Mouse (Mus musculus) stomach, embryonic 15.5 days (tissue): ENCODE results near the gene Pla2g5. TPM values are rescaled to one million over a fixed set of nuclear protein-coding genes. Genes with fewer than 3 reads are reported as not detected.
"Not testable (repeated sequence)": the region's sequence is repeated elsewhere in the genome, so short reads cannot be mapped to it uniquely, and the experiment has no call there.

Experiments
- ATAC-seq: fragments of 200-750 bp; cut with Nextera tagmentation; 2 replicates; pipeline ENCODE4 v1.8.0; 2017; ENCODE audit warnings: low read depth, moderate number of reproducible peaks, moderate TSS enrichment; ENCODE audit not compliant: insufficient read depth, low FRiP score
- H3K27ac ChIP-seq: fragments of 300-500 bp; sonication (generic); 2 replicates; pipeline ENCODE4 v1.5.1; 2015; ENCODE audit warnings: mild to moderate bottlenecking, inconsistent platforms
- H3K27me3 ChIP-seq: fragments of 300-500 bp; sonication (generic); replicated peaks from 2 replicates; pipeline ENCODE4 v1.6.1; 2015; ENCODE audit warnings: inconsistent platforms
- H3K36me3 ChIP-seq: fragments of 300-500 bp; sonication (generic); 2 replicates; pipeline ENCODE4 v1.6.1; 2015; ENCODE audit warnings: inconsistent platforms
- H3K4me1 ChIP-seq: fragments of 300-500 bp; sonication (generic); 2 replicates; pipeline ENCODE4 v1.6.1; 2015; ENCODE audit warnings: inconsistent platforms
- H3K4me2 ChIP-seq: fragments of 300-500 bp; sonication (generic); 2 replicates; pipeline ENCODE4 v1.6.1; 2015; ENCODE audit warnings: mild to moderate bottlenecking, inconsistent platforms
- H3K4me3 ChIP-seq: fragments of 300-500 bp; sonication (generic); replicated peaks from 2 replicates; pipeline ENCODE4 v1.5.1; 2015; ENCODE audit warnings: inconsistent platforms
- H3K9ac ChIP-seq: fragments of 300-500 bp; sonication (generic); 2 replicates; pipeline ENCODE4 v1.6.1; 2015; ENCODE audit warnings: inconsistent platforms
- H3K9me3 ChIP-seq: fragments of 300-500 bp; sonication (generic); 2 replicates; pipeline ENCODE4 v1.6.1; 2016; ENCODE audit warnings: inconsistent platforms
- WGBS: fragments of 180-500 bp; shearing (Covaris S2); methylation state at CpG from one replicate; pipeline ENCODE4 v1.1.7; 2015; 5-methylcytosine and 5-hydroxymethylcytosine counted together
- polyA plus RNA-seq: library from polyadenylated mRNA; unstranded; fragments of >200 nt; fragmentation: Nextera tagmentation; extraction: Ambion mirVana; gene quantifications from 2 replicates; pipeline ENCODE4 v1.2.1, GENCODE M21; 2015

The Pla2g5 gene
- polyA plus RNA-seq, 1 experiment from 2014 or later = 0.18 TPM

- Histone ChIP-seq H3K9me3 (no peaks in the 10 kb centered on the region), H3K27ac (no peak overlapping the region), H3K36me3 (no peaks in the 10 kb centered on the region), H3K27me3 (no peaks in the 10 kb centered on the region), H3K4me1 (peaks cover 6% of the 10 kb centered on the region; the same call in 1 of the 2 replicates), H3K9ac (no peak overlapping the region), H3K4me3 (no peak overlapping the region), H3K4me2 (no peak overlapping the region)
- no peak for ATAC-seq
- 32% methylated on average over 7 of the region's 7 CpGs for WGBS
These were observed 6.8 kb downstream of the Pla2g5 start for GRCm38 (mm10) chr4:138856491-138856890.

- ATAC-seq = no peak
- Histone ChIP-seq H3K4me3 (no peak overlapping the region), H3K4me2 (no peak overlapping the region), H3K9ac (no peak overlapping the region), H3K4me1 (peaks cover 6% of the 10 kb centered on the region; the same call in 1 of the 2 replicates), H3K27me3 (no peaks in the 10 kb centered on the region), H3K27ac (no peak overlapping the region), H3K36me3 (no peaks in the 10 kb centered on the region), H3K9me3 (no peaks in the 10 kb centered on the region)
- WGBS = 83% methylated on average over 9 of the region's 9 CpGs
These were observed 8.1 kb downstream of the Pla2g5 start for GRCm38 (mm10) chr4:138855092-138855632.

GRCm38 (mm10) chr4:138852961-138853360 is 10.3 kb downstream of the Pla2g5 start:
- 60% methylated on average over 6 of the region's 6 CpGs for WGBS

GRCm38 (mm10) chr4:138851463-138851862 is 11.8 kb downstream of the Pla2g5 start:
- no peak; the same call in 1 of the 2 replicates for ATAC-seq

More at GRCm38 (mm10) chr4:138852961-138853360, 10.3 kb downstream of the Pla2g5 start:
- Histone ChIP-seq H3K4me1 (no peaks in the 10 kb centered on the region), H3K27ac (no peak overlapping the region), H3K4me2 (no peak overlapping the region), H3K9ac (no peak overlapping the region), H3K27me3 (no peaks in the 10 kb centered on the region), H3K4me3 (no peak overlapping the region), H3K36me3 (no peaks in the 10 kb centered on the region), H3K9me3 (no peaks in the 10 kb centered on the region)
- no peak for ATAC-seq

GRCm38 (mm10) chr4:138841386-138841785 is 21.9 kb downstream of the Pla2g5 start:
- Histone ChIP-seq H3K9me3 (no peaks in the 10 kb centered on the region), H3K36me3 (no peaks in the 10 kb centered on the region), H3K4me3 (no peak overlapping the region), H3K4me2 (no peak overlapping the region), H3K27me3 (no peaks in the 10 kb centered on the region), H3K4me1 (no peaks in the 10 kb centered on the region), H3K9ac (no peak overlapping the region), H3K27ac (no peak overlapping the region)
- WGBS = 64% methylated on average over 7 of the region's 7 CpGs
- no peak for ATAC-seq

More at GRCm38 (mm10) chr4:138851463-138851862, 11.8 kb downstream of the Pla2g5 start:
- H3K36me3 ChIP-seq = no peaks in the 10 kb centered on the region
- no peak overlapping the region for H3K4me3 ChIP-seq
- no peaks in the 10 kb centered on the region for H3K9me3 ChIP-seq
- H3K27me3 ChIP-seq = no peaks in the 10 kb centered on the region
- H3K4me1 ChIP-seq = no peaks in the 10 kb centered on the region
- 3% methylated on average over 4 of the region's 4 CpGs for WGBS
- no peak overlapping the region for H3K9ac ChIP-seq
- H3K4me2 ChIP-seq = no peak overlapping the region
- H3K27ac ChIP-seq = no peak overlapping the region

- no peak overlapping the region for H3K9ac ChIP-seq
- H3K4me2 ChIP-seq = no peak overlapping the region
- H3K4me3 ChIP-seq = no peak overlapping the region
- no peak for ATAC-seq
- 80% methylated on average over 8 of the region's 8 CpGs for WGBS
- H3K9me3 ChIP-seq = no peaks in the 10 kb centered on the region
- H3K4me1 ChIP-seq = no peaks in the 10 kb centered on the region
- H3K36me3 ChIP-seq = no peaks in the 10 kb centered on the region
- no peak overlapping the region for H3K27ac ChIP-seq
- no peaks in the 10 kb centered on the region for H3K27me3 ChIP-seq
These were observed 22.6 kb downstream of the Pla2g5 start for GRCm38 (mm10) chr4:138840726-138841125.

- Histone ChIP-seq H3K9me3 (no peaks in the 10 kb centered on the region), H3K36me3 (no peaks in the 10 kb centered on the region), H3K4me3 (no peak overlapping the region), H3K27ac (no peak overlapping the region), H3K4me2 (no peak overlapping the region), H3K9ac (no peak overlapping the region), H3K27me3 (no peaks in the 10 kb centered on the region), H3K4me1 (no peaks in the 10 kb centered on the region)
- 76% methylated on average over 6 of the region's 6 CpGs for WGBS
- no peak for ATAC-seq
These were observed 23.5 kb downstream of the Pla2g5 start for GRCm38 (mm10) chr4:138839806-138840205.

GRCm38 (mm10) chr4:138827147-138827546 is 36.1 kb downstream of the Pla2g5 start:
- no peaks in the 10 kb centered on the region for H3K9me3 ChIP-seq
- no peak overlapping the region for H3K4me2 ChIP-seq
- no peak overlapping the region for H3K27ac ChIP-seq
- H3K4me3 ChIP-seq = no peak overlapping the region
- no peak for ATAC-seq
- no peaks in the 10 kb centered on the region for H3K27me3 ChIP-seq
- WGBS = 57% methylated on average over 11 of the region's 11 CpGs
- peaks cover 10% of the 10 kb centered on the region for H3K4me1 ChIP-seq
- no peak overlapping the region for H3K9ac ChIP-seq
- no peaks in the 10 kb centered on the region for H3K36me3 ChIP-seq

- ATAC-seq = peak; percentile 53
These were observed 37.3 kb downstream of the Pla2g5 start for GRCm38 (mm10) chr4:138825751-138826567.

GRCm38 (mm10) chr4:138824660-138825059 is 38.6 kb downstream of the Pla2g5 start:
- WGBS = 86% methylated on average over 2 of the region's 2 CpGs
- H3K27ac ChIP-seq = no peak overlapping the region
- peaks cover 10% of the 10 kb centered on the region for H3K4me1 ChIP-seq
- H3K4me3 ChIP-seq = no peak overlapping the region
- H3K27me3 ChIP-seq = no peaks in the 10 kb centered on the region
- H3K9ac ChIP-seq = no peak overlapping the region
- H3K9me3 ChIP-seq = no peaks in the 10 kb centered on the region
- no peak for ATAC-seq
- H3K36me3 ChIP-seq = no peaks in the 10 kb centered on the region
- no peak overlapping the region for H3K4me2 ChIP-seq

More at GRCm38 (mm10) chr4:138825751-138826567, 37.3 kb downstream of the Pla2g5 start:
- H3K4me2 ChIP-seq = peak overlapping the region; percentile 24
- WGBS = 14% methylated on average over 18 of the region's 18 CpGs
- H3K9me3 ChIP-seq = no peaks in the 10 kb centered on the region
- no peak overlapping the region for H3K9ac ChIP-seq
- no peak overlapping the region for H3K4me3 ChIP-seq
- H3K36me3 ChIP-seq = no peaks in the 10 kb centered on the region
- H3K27ac ChIP-seq = peak overlapping the region; percentile 41
- peaks cover 10% of the 10 kb centered on the region for H3K4me1 ChIP-seq
- H3K27me3 ChIP-seq = no peaks in the 10 kb centered on the region

- H3K9me3 ChIP-seq, H3K27me3 ChIP-seq, H3K4me2 ChIP-seq, H3K27ac ChIP-seq, H3K4me3 ChIP-seq, H3K9ac ChIP-seq, ATAC-seq, H3K4me1 ChIP-seq, H3K36me3 ChIP-seq: not testable (repeated sequence)
- 72% methylated on average over 2 of the region's 2 CpGs for WGBS
These were observed 39.1 kb downstream of the Pla2g5 start for GRCm38 (mm10) chr4:138824161-138824560.

- peaks cover 6% of the 10 kb centered on the region; the same call in 1 of the 2 replicates for H3K4me1 ChIP-seq
- no peaks in the 10 kb centered on the region for H3K9me3 ChIP-seq
- no peaks in the 10 kb centered on the region for H3K27me3 ChIP-seq
- ATAC-seq = no peak
- no peaks in the 10 kb centered on the region for H3K36me3 ChIP-seq
- WGBS = 86% methylated on average over 2 of the region's 2 CpGs
- H3K9ac ChIP-seq = no peak overlapping the region
- H3K4me3 ChIP-seq = no peak overlapping the region
- H3K27ac ChIP-seq = no peak overlapping the region
- no peak overlapping the region for H3K4me2 ChIP-seq
These were observed 42.2 kb downstream of the Pla2g5 start for GRCm38 (mm10) chr4:138821036-138821435.
